Mouse (Mus musculus) kidney, embryonic 15.5 days (tissue): ENCODE measurements at regions not wholly inside any gene's neighbourhood (a gene's known extent, or its start where the extent isn't known, plus 50 kb on each side); places are given as distances from the start of the nearest gene placed in this dataset.

Experiments used
- ATAC-seq: fragments of 200-750 bp; cut with Nextera tagmentation; replicated peaks from 2 replicates; pipeline ENCODE4 v1.8.0; 2017; ENCODE audit warnings: moderate TSS enrichment; ENCODE audit not compliant: low FRiP score
- H3K27ac ChIP-seq: fragments of 300-500 bp; sonication (generic); 2 replicates; pipeline ENCODE4 v1.5.1; 2015; ENCODE audit warnings: mild to moderate bottlenecking, inconsistent platforms
- H3K27me3 ChIP-seq: fragments of 300-500 bp; sonication (generic); 2 replicates; pipeline ENCODE4 v1.6.1; 2015; ENCODE audit warnings: inconsistent platforms
- H3K36me3 ChIP-seq: fragments of 300-500 bp; sonication (generic); 2 replicates; pipeline ENCODE4 v1.6.1; 2015; ENCODE audit warnings: inconsistent platforms
- H3K4me1 ChIP-seq: fragments of 300-500 bp; sonication (generic); 2 replicates; pipeline ENCODE4 v1.6.1; 2015; ENCODE audit warnings: inconsistent platforms
- H3K4me2 ChIP-seq: fragments of 300-500 bp; sonication (generic); 2 replicates; pipeline ENCODE4 v1.6.1; 2015; ENCODE audit warnings: moderate library complexity, mild to moderate bottlenecking, inconsistent platforms
- H3K4me3 ChIP-seq: fragments of 300-500 bp; sonication (generic); replicated peaks from 2 replicates; pipeline ENCODE4 v1.5.1; 2015; ENCODE audit warnings: mild to moderate bottlenecking, inconsistent platforms
- H3K9ac ChIP-seq: fragments of 300-500 bp; sonication (generic); 2 replicates; pipeline ENCODE4 v1.6.1; 2015; ENCODE audit warnings: mild to moderate bottlenecking, inconsistent platforms
- H3K9me3 ChIP-seq: fragments of 300-500 bp; sonication (generic); replicated peaks from 2 replicates; pipeline ENCODE4 v1.6.1; 2016; ENCODE audit warnings: inconsistent platforms
- WGBS: fragments of 180-500 bp; shearing (Covaris S2); methylation state at CpG from one replicate; pipeline ENCODE4 v1.1.7; 2015; ENCODE audit warnings: mixed read lengths; 5-methylcytosine and 5-hydroxymethylcytosine counted together

- no peak for ATAC-seq
- no peak overlapping the region for H3K27ac ChIP-seq
- H3K9ac ChIP-seq: no peak overlapping the region
- H3K27me3 ChIP-seq: no peaks in the 10 kb centered on the region
- 89% methylated on average over 8 of the region's 8 CpGs for WGBS
- no peaks in the 10 kb centered on the region for H3K36me3 ChIP-seq
- no peak overlapping the region for H3K4me2 ChIP-seq
- H3K4me3 ChIP-seq: no peak overlapping the region
- H3K4me1 ChIP-seq: no peaks in the 10 kb centered on the region
- no peaks in the 10 kb centered on the region for H3K9me3 ChIP-seq
These were observed 59.3 kb upstream of the Dgkg start for GRCm38 (mm10) chr16:22716306-22716830.

- WGBS: 96% methylated on average over 2 of the region's 2 CpGs
- Histone ChIP-seq H3K27ac (no peak overlapping the region), H3K9ac (no peak overlapping the region)
These were observed 57.3 kb upstream of the Dgkg start for GRCm38 (mm10) chr16:22714315-22714714.

GRCm38 (mm10) chr16:22708768-22709167 lies 51.7 kb upstream of the Dgkg start:
- Histone ChIP-seq H3K36me3 (no peaks in the 10 kb centered on the region), H3K4me1 (no peaks in the 10 kb centered on the region), H3K4me3 (no peak overlapping the region), H3K9ac (no peak overlapping the region), H3K9me3 (no peaks in the 10 kb centered on the region), H3K4me2 (no peak overlapping the region), H3K27me3 (no peaks in the 10 kb centered on the region), H3K27ac (no peak overlapping the region)
- 0 out of 2 replicates have a peak, but pooled peaks have one; percentile 33 for ATAC-seq
- 50% methylated on average over 9 of the region's 9 CpGs for WGBS

More at GRCm38 (mm10) chr16:22714315-22714714, 57.3 kb upstream of the Dgkg start:
- Histone ChIP-seq H3K4me1 (no peaks in the 10 kb centered on the region), H3K27me3 (no peaks in the 10 kb centered on the region), H3K36me3 (no peaks in the 10 kb centered on the region), H3K9me3 (no peaks in the 10 kb centered on the region), H3K4me2 (no peak overlapping the region), H3K4me3 (no peak overlapping the region)
- ATAC-seq: no peak
